Mouse (Mus musculus): ENCODE measurements around the gene Acvrl1. TPM values are rescaled to one million over a fixed set of nuclear protein-coding genes. Genes with fewer than 3 reads are reported as not detected.

The Acvrl1 gene
- polyA plus RNA-seq, 1 experiment from 2014 or later = 3.2 TPM

Small RNAs within 50 kb of the gene (microRNA-seq; reads per million reads assigned to microRNA genes)
- gene Mir6962 = not detected

Other genes starting within 250 kb of the Acvrl1 start
- not detected in 2 replicates for gene Gm47841, start 81.1 kb upstream of the Acvrl1 start, polyA plus RNA-seq (2014; fragmentation: Nextera tagmentation; extraction: Ambion mirVana)
- gene Fignl2, start 50.0 kb upstream of the Acvrl1 start, polyA plus RNA-seq (2014; fragmentation: Nextera tagmentation; extraction: Ambion mirVana) = 0.12 and 0.33 TPM in 2 replicates
- 0.18 TPM in 1 of 2 replicates, not detected in the other for gene Ankrd33, start 12.8 kb upstream of the Acvrl1 start, polyA plus RNA-seq (2014; fragmentation: Nextera tagmentation; extraction: Ambion mirVana)
- gene Acvr1b, start 45.5 kb downstream of the Acvrl1 start, polyA plus RNA-seq (2014; fragmentation: Nextera tagmentation; extraction: Ambion mirVana) = 27.6 and 28.0 TPM in 2 replicates
- 1.0 and 2.4 TPM in 2 replicates for gene Grasp, start 95.7 kb downstream of the Acvrl1 start, polyA plus RNA-seq (2014; fragmentation: Nextera tagmentation; extraction: Ambion mirVana)
- 4.8 and 5.3 TPM in 2 replicates for gene Nr4a1, start 125.7 kb downstream of the Acvrl1 start, polyA plus RNA-seq (2014; fragmentation: Nextera tagmentation; extraction: Ambion mirVana)
- 69.4 and 75.7 TPM in 2 replicates for gene Atg101, start 155.8 kb downstream of the Acvrl1 start, polyA plus RNA-seq (2014; fragmentation: Nextera tagmentation; extraction: Ambion mirVana)
- gene 6030408B16Rik, start 164.7 kb downstream of the Acvrl1 start, polyA plus RNA-seq (2014; fragmentation: Nextera tagmentation; extraction: Ambion mirVana) = 0.22 and 0.64 TPM in 2 replicates
- gene Krt80, start 241.6 kb downstream of the Acvrl1 start, polyA plus RNA-seq (2014; fragmentation: Nextera tagmentation; extraction: Ambion mirVana) = 0.08 and 0.28 TPM in 2 replicates

All from neural tube, embryonic 14.5 days (tissue).